Mouse (Mus musculus): ENCODE results near the gene Edem3.

- TF ChIP-seq CTCF (IDR thresholded peaks at IDR 0.05) (no peak), EP300 (IDR thresholded peaks at IDR 0.05) (no peak)
Measured at GRCm38 (mm10) chr1:151754028-151754489, 1.1 kb upstream of the Edem3 start.
